Mouse (Mus musculus) lung, embryonic 16.5 days (tissue): Measurements from ENCODE around the gene Mrpl39. TPM values are rescaled to one million over a fixed set of nuclear protein-coding genes. Genes with fewer than 3 reads are reported as not detected.

Source experiments
- ATAC-seq: fragments of 200-750 bp; cut with Nextera tagmentation; 2 replicates; pipeline ENCODE4 v1.8.0; 2017; ENCODE audit warnings: low read depth, mild to moderate bottlenecking, moderate library complexity
- H3K27ac ChIP-seq: fragments of 300-500 bp; sonication (generic); 2 replicates; pipeline ENCODE4 v1.5.1; 2014; ENCODE audit warnings: mild to moderate bottlenecking, control low read depth, low read length
- H3K27me3 ChIP-seq: fragments of 300-500 bp; sonication (generic); 2 replicates; pipeline ENCODE4 v1.6.1; 2014; ENCODE audit warnings: low read depth, low read length, mixed read lengths; ENCODE audit not compliant: control insufficient read depth, insufficient read depth
- H3K36me3 ChIP-seq: fragments of 300-500 bp; sonication (generic); 2 replicates; pipeline ENCODE4 v1.6.1; 2014; ENCODE audit warnings: low read length; ENCODE audit not compliant: control insufficient read depth, insufficient read depth
- H3K4me1 ChIP-seq: fragments of 300-500 bp; sonication (generic); replicated peaks from 2 replicates; pipeline ENCODE4 v1.6.1; 2014; ENCODE audit warnings: low read length, mixed read lengths; ENCODE audit not compliant: control insufficient read depth, insufficient read depth
- H3K4me2 ChIP-seq: fragments of 300-500 bp; sonication (generic); 2 replicates; pipeline ENCODE4 v1.6.1; 2014; ENCODE audit warnings: low read depth, low read length, control low read depth
- H3K4me3 ChIP-seq: fragments of 300-500 bp; sonication (generic); 2 replicates; pipeline ENCODE4 v1.5.1; 2014; ENCODE audit warnings: mild to moderate bottlenecking, low read length, control low read depth
- H3K9ac ChIP-seq: fragments of 300-500 bp; sonication (generic); 2 replicates; pipeline ENCODE4 v1.6.1; 2014; ENCODE audit warnings: low read length, control low read depth
- H3K9me3 ChIP-seq: fragments of 300-500 bp; sonication (generic); 2 replicates; pipeline ENCODE4 v1.6.1; 2016; ENCODE audit warnings: low read length; ENCODE audit not compliant: control insufficient read depth
- WGBS: fragments of 180-500 bp; shearing (Covaris S2); extraction: QIAGEN DNeasy Blood & Tissue Kit; methylation state at CpG from one replicate; pipeline ENCODE4 v1.1.7; 2014; 5-methylcytosine and 5-hydroxymethylcytosine counted together
- polyA plus RNA-seq: library from polyadenylated mRNA; unstranded; fragments of >200 nt; fragmentation: Nextera tagmentation; extraction: Ambion mirVana; gene quantifications from 2 replicates; pipeline ENCODE4 v1.2.1, GENCODE M21; 2015

Mrpl39 gene
- polyA plus RNA-seq, 1 experiment from 2014 or later, result 47.0 TPM

DNA sequence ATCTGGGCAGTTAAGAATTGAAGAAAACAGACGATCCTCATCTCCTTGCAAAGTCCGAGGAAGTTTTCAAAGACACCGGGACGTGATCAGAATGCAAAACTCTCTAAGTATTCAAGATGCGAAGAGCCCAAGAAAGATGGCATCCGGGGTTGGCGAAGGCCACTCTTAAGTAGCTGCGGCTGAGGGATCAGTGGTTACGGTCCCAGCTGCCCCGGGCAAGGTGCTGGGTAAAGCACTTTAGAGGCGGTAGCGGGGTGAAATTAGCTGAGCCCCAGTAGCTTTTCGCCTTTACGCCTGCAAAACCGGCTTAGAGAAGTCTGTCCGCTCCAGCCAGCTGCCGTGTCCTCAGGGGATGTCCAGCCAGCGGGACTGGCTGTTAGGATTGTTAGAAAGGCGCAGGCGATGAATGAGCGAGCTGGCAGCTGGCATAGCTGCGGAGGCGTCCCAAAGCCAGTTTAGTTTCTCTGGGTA, 39.3 kb upstream of the Mrpl39 start:
- ATAC-seq, result no peak
- peaks cover 6% of the 10 kb centered on the region; the same call in 1 of the 2 replicates for H3K27me3 ChIP-seq
- H3K4me3 ChIP-seq, result peak overlapping the region; percentile 69
- peak overlapping the region; percentile 94 for H3K4me2 ChIP-seq
- no peaks in the 10 kb centered on the region for H3K36me3 ChIP-seq
- no peaks in the 10 kb centered on the region for H3K9me3 ChIP-seq
- H3K27ac ChIP-seq, result peak overlapping the region; percentile 57
- 1% methylated on average over 23 of the region's 23 CpGs for WGBS
- no peaks in the 10 kb centered on the region; the same call in 1 of the 2 replicates for H3K4me1 ChIP-seq
- peak overlapping the region; percentile 73 for H3K9ac ChIP-seq

DNA sequence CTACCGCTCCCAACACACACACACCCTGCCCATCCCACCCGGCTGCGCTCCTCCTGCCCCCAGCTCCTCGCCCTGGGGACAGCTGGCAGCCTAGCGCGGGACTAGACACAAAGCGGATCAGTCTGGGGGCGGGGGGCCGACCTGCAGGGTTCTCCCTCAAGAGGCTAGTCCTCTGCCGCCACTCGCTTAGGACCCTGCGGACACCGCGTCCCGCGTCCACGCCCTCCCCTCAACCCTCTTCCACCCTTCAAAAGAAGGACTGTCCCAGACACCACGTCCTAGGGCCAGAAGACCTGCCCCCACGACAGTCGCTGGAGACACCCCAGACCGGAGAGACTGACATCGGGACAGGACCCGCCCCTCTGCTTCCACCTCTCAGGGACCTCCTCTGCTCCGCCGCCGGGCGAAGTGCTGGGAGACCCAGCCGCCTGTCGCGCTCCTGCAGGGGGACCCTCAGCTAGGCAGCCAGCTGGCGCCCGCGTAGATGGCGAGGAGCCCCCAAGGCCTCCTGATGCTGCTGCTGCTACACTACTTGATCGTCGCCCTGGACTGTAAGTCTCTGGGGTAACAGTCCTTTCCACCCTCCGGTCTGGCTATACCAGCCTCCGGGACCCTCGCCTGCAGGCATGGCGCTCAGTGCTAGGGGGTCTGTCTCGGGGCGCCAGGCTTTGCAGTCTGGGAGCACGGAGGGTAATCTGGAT, 38.6 kb upstream of the Mrpl39 start, which contains the start of gene Jam2:
Gene Jam2 (plus strand): TSS at position 121 of the 701 bp plus-strand sequence.
- peaks cover 6% of the 10 kb centered on the region; the same call in 1 of the 2 replicates for H3K27me3 ChIP-seq
- no peaks in the 10 kb centered on the region for H3K36me3 ChIP-seq
- no peaks in the 10 kb centered on the region; the same call in 1 of the 2 replicates for H3K4me1 ChIP-seq
- WGBS, result under 1% methylated on average over 43 of the region's 43 CpGs
- peak; percentile 90 for ATAC-seq
- no peaks in the 10 kb centered on the region for H3K9me3 ChIP-seq
- peak within 1 kb of the TSS; percentile 73 for H3K9ac ChIP-seq
- H3K4me3 ChIP-seq, result peak within 1 kb of the TSS; percentile 69
- H3K27ac ChIP-seq, result peak within 1 kb of the TSS; percentile 57
- peak within 1 kb of the TSS; percentile 94 for H3K4me2 ChIP-seq

DNA sequence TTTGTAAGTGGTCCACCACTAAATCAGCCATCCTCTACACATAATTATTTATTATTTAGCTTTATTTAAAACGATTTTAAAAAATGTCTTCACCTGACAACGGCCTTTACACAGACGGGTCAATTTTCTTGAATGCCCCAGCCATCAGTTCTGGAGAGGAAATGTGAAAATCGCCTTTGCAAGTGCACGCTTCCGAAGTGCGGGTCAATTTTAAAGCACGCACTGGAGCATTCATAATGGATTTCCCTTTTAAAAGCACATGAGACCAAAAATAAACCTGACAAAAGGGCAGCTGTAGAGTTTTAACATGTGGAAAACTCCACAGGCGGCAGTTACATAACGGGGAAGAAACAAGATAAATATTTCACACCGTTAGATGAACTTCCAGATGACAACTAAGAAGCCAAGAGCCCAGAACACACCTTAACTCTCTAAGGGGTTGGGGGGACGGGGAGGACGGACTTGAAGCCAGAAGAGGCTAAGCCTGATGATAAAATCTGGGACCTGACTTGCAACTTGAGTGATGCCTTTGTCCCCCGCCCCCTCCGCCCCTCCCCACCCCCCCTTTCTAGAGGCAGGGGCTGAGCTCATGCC, 37.8 kb upstream of the Mrpl39 start:
- no peak overlapping the region for H3K27ac ChIP-seq
- peak overlapping the region; percentile 94 for H3K4me2 ChIP-seq
- H3K36me3 ChIP-seq, result no peaks in the 10 kb centered on the region
- peak overlapping the region; percentile 73 for H3K9ac ChIP-seq
- WGBS, result 3% methylated on average over 15 of the region's 15 CpGs
- ATAC-seq, result no peak
- H3K4me1 ChIP-seq, result no peaks in the 10 kb centered on the region; the same call in 1 of the 2 replicates
- H3K4me3 ChIP-seq, result peak overlapping the region; percentile 69
- H3K9me3 ChIP-seq, result no peaks in the 10 kb centered on the region
- H3K27me3 ChIP-seq, result peaks cover 6% of the 10 kb centered on the region; the same call in 1 of the 2 replicates

- ATAC-seq, result no peak
- Histone ChIP-seq H3K4me3 (no peak overlapping the region), H3K27me3 (peaks cover 6% of the 10 kb centered on the region; the same call in 1 of the 2 replicates), H3K9ac (no peak overlapping the region), H3K36me3 (no peaks in the 10 kb centered on the region), H3K4me1 (no peaks in the 10 kb centered on the region; the same call in 1 of the 2 replicates), H3K4me2 (no peak overlapping the region), H3K9me3 (no peaks in the 10 kb centered on the region), H3K27ac (no peak overlapping the region)
- WGBS, result 33% methylated on average over 8 of the region's 8 CpGs
Measured at GRCm38 (mm10) chr16:84772496-84773267, 37.1 kb upstream of the Mrpl39 start.

GRCm38 (mm10) chr16:84771461-84771860, 35.9 kb upstream of the Mrpl39 start:
- 74% methylated on average over 2 of the region's 2 CpGs for WGBS
- no peak for ATAC-seq
- no peaks in the 10 kb centered on the region; the same call in 1 of the 2 replicates for H3K4me1 ChIP-seq

DNA sequence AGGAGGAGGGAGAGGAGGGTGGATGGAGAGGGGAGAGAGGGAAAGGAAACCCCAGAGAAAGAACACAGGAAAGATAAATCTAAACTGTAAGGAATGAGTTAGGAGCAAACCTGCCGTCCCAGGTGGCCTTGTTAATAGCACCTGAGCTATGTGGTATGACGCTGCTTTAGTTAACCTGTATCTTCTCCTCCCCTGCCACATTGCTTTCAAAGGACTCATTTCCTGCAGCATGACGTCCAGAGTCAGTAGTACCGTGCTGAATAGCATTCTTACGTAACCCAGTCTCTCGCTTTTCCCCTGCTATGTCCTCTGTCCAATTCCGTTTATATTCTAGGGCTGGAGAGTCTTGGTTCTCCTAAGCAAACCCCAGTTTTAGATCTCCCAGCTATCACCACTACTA, 35.3 kb upstream of the Mrpl39 start:
- Histone ChIP-seq H3K4me3 (no peak overlapping the region), H3K4me1 (no peaks in the 10 kb centered on the region; the same call in 1 of the 2 replicates), H3K27me3 (peaks cover 6% of the 10 kb centered on the region; the same call in 1 of the 2 replicates), H3K9ac (no peak overlapping the region), H3K27ac (no peak overlapping the region), H3K36me3 (no peaks in the 10 kb centered on the region), H3K4me2 (no peak overlapping the region), H3K9me3 (no peaks in the 10 kb centered on the region)
- ATAC-seq, result no peak
- 71% methylated on average over 7 of the region's 7 CpGs for whole genome bisulfite sequencing

More at GRCm38 (mm10) chr16:84771461-84771860, 35.9 kb upstream of the Mrpl39 start:
- Histone ChIP-seq H3K27ac (no peak overlapping the region), H3K9ac (no peak overlapping the region), H3K4me2 (no peak overlapping the region), H3K36me3 (no peaks in the 10 kb centered on the region), H3K9me3 (no peaks in the 10 kb centered on the region), H3K4me3 (no peak overlapping the region), H3K27me3 (peaks cover 6% of the 10 kb centered on the region; the same call in 1 of the 2 replicates)

- Histone ChIP-seq H3K4me1 (no peaks in the 10 kb centered on the region; the same call in 1 of the 2 replicates), H3K36me3 (no peaks in the 10 kb centered on the region), H3K9ac (no peak overlapping the region), H3K4me2 (no peak overlapping the region), H3K4me3 (no peak overlapping the region), H3K9me3 (no peaks in the 10 kb centered on the region), H3K27me3 (peaks cover 3% of the 10 kb centered on the region; the same call in 1 of the 2 replicates), H3K27ac (no peak overlapping the region)
- ATAC-seq, result no peak
- 79% methylated on average over 19 of the region's 19 CpGs for WGBS
Measured at GRCm38 (mm10) chr16:84769619-84770464, 34.3 kb upstream of the Mrpl39 start.

DNA sequence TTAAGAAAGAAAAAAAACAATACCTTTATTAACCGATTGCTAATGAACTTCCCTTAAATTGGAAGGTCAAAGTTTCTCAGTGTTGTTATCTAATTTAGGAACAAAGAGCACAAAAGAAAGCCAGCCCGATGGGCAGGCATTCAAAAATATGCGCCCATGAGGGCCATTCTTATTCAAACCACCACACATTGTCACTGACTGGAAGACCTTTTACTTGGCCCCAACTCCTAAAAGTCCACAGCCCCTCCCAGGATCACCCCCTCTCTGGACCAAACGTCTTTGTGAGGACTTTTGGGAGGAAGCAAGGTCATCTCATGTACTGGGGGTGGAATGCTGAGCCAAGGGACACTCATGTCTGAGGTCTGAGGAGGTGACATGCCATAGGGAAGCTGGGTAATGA, 33.6 kb upstream of the Mrpl39 start:
- no peak overlapping the region for H3K4me3 ChIP-seq
- no peaks in the 10 kb centered on the region for H3K36me3 ChIP-seq
- H3K4me2 ChIP-seq, result no peak overlapping the region
- no peak overlapping the region for H3K9ac ChIP-seq
- no peaks in the 10 kb centered on the region for H3K9me3 ChIP-seq
- no peaks in the 10 kb centered on the region; the same call in 1 of the 2 replicates for H3K4me1 ChIP-seq
- H3K27ac ChIP-seq, result no peak overlapping the region
- H3K27me3 ChIP-seq, result peaks cover 3% of the 10 kb centered on the region; the same call in 1 of the 2 replicates
- ATAC-seq, result no peak
- 67% methylated on average over 4 of the region's 4 CpGs for WGBS
